Mouse (Mus musculus) liver, adult 2 months (tissue): ENCODE results near the gene Fam151a. TPM values are rescaled to one million over a fixed set of nuclear protein-coding genes. Genes with fewer than 3 reads are reported as not detected.

ENCODE experiments used
- DNase-seq: peaks from one replicate; pipeline ENCODE4 v3.0.0-alpha.2; 2011; ENCODE audit warnings: low read depth, low spot score; ENCODE audit errors: extremely low read depth
- H3K27ac ChIP-seq: fragments of 200-500 bp; replicated peaks from 2 replicates; pipeline ENCODE4 v1.5.1; 2012; ENCODE audit warnings: low read depth, mild to moderate bottlenecking, control low read depth, inconsistent platforms, low read length; ENCODE audit not compliant: insufficient read depth
- H3K27me3 ChIP-seq: fragments of 200-500 bp; 2 replicates; pipeline ENCODE4 v1.6.1; 2012; ENCODE audit warnings: mild to moderate bottlenecking, moderate library complexity, low read length, inconsistent platforms; ENCODE audit not compliant: control insufficient read depth, insufficient read depth
- H3K36me3 ChIP-seq: fragments of 200-500 bp; 2 replicates; pipeline ENCODE4 v1.6.1; 2012; ENCODE audit warnings: low read length, inconsistent platforms; ENCODE audit not compliant: control insufficient read depth, insufficient read depth
- H3K4me1 ChIP-seq: fragments of 200-500 bp; 2 replicates; pipeline ENCODE4 v1.6.1; 2011; ENCODE audit warnings: low read length; ENCODE audit not compliant: control insufficient read depth, insufficient read depth
- H3K4me3 ChIP-seq: fragments of 200-500 bp; 2 replicates; pipeline ENCODE4 v1.5.1; 2011; ENCODE audit warnings: low read depth, mild to moderate bottlenecking, control low read depth, low read length, moderate library complexity; ENCODE audit not compliant: insufficient read depth
- H3K79me2 ChIP-seq: fragments of 200-500 bp; 2 replicates; pipeline ENCODE4 v1.6.1; 2012; ENCODE audit warnings: inconsistent platforms, mild to moderate bottlenecking, low read length, moderate library complexity; ENCODE audit not compliant: control insufficient read depth, insufficient read depth
- H3K9ac ChIP-seq: fragments of 200-500 bp; 2 replicates; pipeline ENCODE4 v1.6.1; 2012; ENCODE audit warnings: low read depth, mild to moderate bottlenecking, control low read depth, inconsistent platforms, low read length
- CTCF ChIP-seq: fragments of 200-500 bp; IDR thresholded peaks from 2 replicates; pipeline ENCODE4 v1.5.1; 2011; ENCODE audit warnings: low read depth, low read length, control low read depth
- POLR2A ChIP-seq: fragments of 200-500 bp; IDR thresholded peaks from 2 replicates; pipeline ENCODE4 v1.6.1; 2011; ENCODE audit warnings: low read length, control low read depth; ENCODE audit not compliant: insufficient read depth; ENCODE audit errors: extremely low read depth
- WGBS: fragments of 180-500 bp; shearing (Covaris S2); methylation state at CpG from one replicate; pipeline ENCODE4 v1.1.7; 2018; 5-methylcytosine and 5-hydroxymethylcytosine counted together
- polyA plus RNA-seq: library from polyadenylated mRNA; depleted of rRNA; stranded (reverse); fragments of >200 nt; gene quantifications from 2 replicates; pipeline ENCODE4 v1.2.3, GENCODE M21; 2012
- total RNA-seq: library from RNA; depleted of rRNA; stranded (reverse); fragments of >200 nt; gene quantifications from 2 replicates; pipeline ENCODE4 v1.2.3, GENCODE M21; 2014

The Fam151a gene
- total and polyA plus RNA-seq, 2 experiments = not detected

- H3K4me3 ChIP-seq = no peak overlapping the region
- H3K4me1 ChIP-seq = peaks cover 13% of the 10 kb centered on the region
- no peak overlapping the region for H3K9ac ChIP-seq
- no peaks in the 10 kb centered on the region for H3K36me3 ChIP-seq
- H3K27ac ChIP-seq = peak overlapping the region; percentile 41
- DNase-seq = peak; percentile 98
- 22% methylated on average over 5 of the region's 5 CpGs for WGBS
- TF ChIP-seq POLR2A = no peak
- TF ChIP-seq CTCF = no peak
- no peaks in the 10 kb centered on the region for H3K79me2 ChIP-seq
- H3K27me3 ChIP-seq = no peaks in the 10 kb centered on the region
Observed at GRCm38 (mm10) chr4:106778116-106778788, 44.6 kb downstream of the Fam151a start.

- DNase-seq = no peak
- Histone ChIP-seq H3K79me2 (no peaks in the 10 kb centered on the region), H3K4me1 (peaks cover 13% of the 10 kb centered on the region), H3K27me3 (no peaks in the 10 kb centered on the region), H3K9ac (no peak overlapping the region), H3K4me3 (no peak overlapping the region), H3K36me3 (no peaks in the 10 kb centered on the region), H3K27ac (no peak overlapping the region)
- WGBS = 95% methylated on average over 3 of the region's 3 CpGs
- TF ChIP-seq POLR2A (no peak), CTCF (no peak)
Observed at GRCm38 (mm10) chr4:106780045-106780444, 46.4 kb downstream of the Fam151a start.

GRCm38 (mm10) chr4:106783137-106783536, 49.4 kb downstream of the Fam151a start:
- H3K27ac ChIP-seq = no peak overlapping the region
- H3K4me3 ChIP-seq = no peak overlapping the region
- DNase-seq = no peak
- H3K79me2 ChIP-seq = no peaks in the 10 kb centered on the region
- H3K9ac ChIP-seq = no peak overlapping the region
- H3K27me3 ChIP-seq = no peaks in the 10 kb centered on the region
- 92% methylated on average over 10 of the region's 10 CpGs for WGBS
- TF ChIP-seq POLR2A = no peak
- peaks cover 7% of the 10 kb centered on the region for H3K4me1 ChIP-seq
- H3K36me3 ChIP-seq = no peaks in the 10 kb centered on the region

- no peak overlapping the region for H3K9ac ChIP-seq
- DNase-seq = no peak
- H3K27me3 ChIP-seq = no peaks in the 10 kb centered on the region
- H3K4me3 ChIP-seq = no peak overlapping the region
- no peak overlapping the region for H3K27ac ChIP-seq
- TF ChIP-seq CTCF = no peak
- no peak for TF ChIP-seq POLR2A
- H3K36me3 ChIP-seq = no peaks in the 10 kb centered on the region
- WGBS = 93% methylated on average over 7 of the region's 7 CpGs
- H3K79me2 ChIP-seq = no peaks in the 10 kb centered on the region
- no peaks in the 10 kb centered on the region for H3K4me1 ChIP-seq
Observed at GRCm38 (mm10) chr4:106784806-106785205, 51.1 kb downstream of the Fam151a start.

GRCm38 (mm10) chr4:106785345-106785744, 51.7 kb downstream of the Fam151a start:
- Histone ChIP-seq H3K9ac (no peak overlapping the region), H3K4me1 (no peaks in the 10 kb centered on the region)

GRCm38 (mm10) chr4:106785753-106786540, 52.3 kb downstream of the Fam151a start:
- 68% methylated on average over 3 of the region's 5 CpGs for WGBS

More at GRCm38 (mm10) chr4:106785345-106785744, 51.7 kb downstream of the Fam151a start:
- Histone ChIP-seq H3K27ac (no peak overlapping the region), H3K36me3 (no peaks in the 10 kb centered on the region), H3K27me3 (no peaks in the 10 kb centered on the region), H3K4me3 (no peak overlapping the region), H3K79me2 (no peaks in the 10 kb centered on the region)
- TF ChIP-seq CTCF = no peak
- TF ChIP-seq POLR2A = no peak
- no peak for DNase-seq
- WGBS = 92% methylated on average over 7 of the region's 7 CpGs

More at GRCm38 (mm10) chr4:106785753-106786540, 52.3 kb downstream of the Fam151a start:
- no peaks in the 10 kb centered on the region for H3K79me2 ChIP-seq
- no peak overlapping the region for H3K27ac ChIP-seq
- DNase-seq = no peak
- H3K27me3 ChIP-seq = no peaks in the 10 kb centered on the region
- H3K4me1 ChIP-seq = peaks cover 4% of the 10 kb centered on the region
- no peaks in the 10 kb centered on the region for H3K36me3 ChIP-seq
- H3K9ac ChIP-seq = no peak overlapping the region
- no peak overlapping the region for H3K4me3 ChIP-seq
- TF ChIP-seq POLR2A (no peak), CTCF (no peak)
